Mouse (Mus musculus): ENCODE results near the gene Rbm20. TPM values are rescaled to one million over a fixed set of nuclear protein-coding genes. Genes with fewer than 3 reads are reported as not detected.
A peak's percentile ranks its signal among the peaks of the same experiment; 100 is the strongest.
"Not testable (repeated sequence)": the region's sequence is repeated elsewhere in the genome, so short reads cannot be mapped to it uniquely, and the experiment has no call there.

The Rbm20 gene
- total RNA-seq, 2 experiments from 2014 or later, result 0.22 to 0.38 TPM

DNA sequence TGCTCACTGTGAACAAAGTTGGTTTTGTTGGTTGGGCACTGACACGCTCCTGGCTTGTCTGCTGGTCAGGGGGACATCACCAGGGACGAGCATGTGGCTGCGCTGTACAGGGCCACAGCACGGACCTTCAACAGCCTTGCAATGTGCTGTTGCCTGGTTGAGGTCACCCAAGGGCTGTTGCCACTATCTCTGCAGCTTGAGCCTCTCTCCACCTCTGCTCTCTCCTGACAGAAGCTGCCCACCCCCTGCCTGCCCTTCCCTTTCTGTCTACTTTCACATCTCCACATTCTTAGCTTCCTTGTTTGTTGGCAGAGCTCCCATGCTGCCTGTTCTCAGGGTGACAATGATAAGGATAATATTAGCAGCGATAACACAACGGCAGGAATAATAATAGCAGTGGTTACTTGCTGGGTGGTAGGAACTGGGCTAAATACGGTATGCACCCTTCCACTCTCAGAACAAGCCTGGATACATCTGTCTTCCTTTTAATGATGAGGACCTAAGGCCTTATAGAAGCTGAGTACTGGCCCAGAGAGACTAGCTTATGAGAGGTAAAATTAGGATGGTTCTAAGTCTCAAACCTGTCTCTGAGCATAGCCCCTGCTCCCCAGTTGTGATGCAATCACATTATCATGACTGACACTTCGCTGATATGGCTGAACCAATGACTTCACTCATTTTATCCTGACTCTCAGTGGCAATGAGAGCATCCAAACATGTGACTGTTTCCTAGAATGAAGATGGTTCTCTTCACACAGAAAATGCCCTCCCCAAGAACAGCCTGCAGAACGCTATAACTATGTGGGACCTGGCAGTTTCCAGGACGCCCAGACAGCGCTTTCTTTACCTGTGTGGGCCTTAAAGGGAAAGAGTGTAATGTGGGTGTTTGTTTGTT lies 124.9 kb downstream of the Rbm20 start:
- ATAC-seq (replicated peaks; ENCODE audit: low FRiP score, low TSS enrichment, poor library complexity, severe bottlenecking), result peak; percentile 82

DNA sequence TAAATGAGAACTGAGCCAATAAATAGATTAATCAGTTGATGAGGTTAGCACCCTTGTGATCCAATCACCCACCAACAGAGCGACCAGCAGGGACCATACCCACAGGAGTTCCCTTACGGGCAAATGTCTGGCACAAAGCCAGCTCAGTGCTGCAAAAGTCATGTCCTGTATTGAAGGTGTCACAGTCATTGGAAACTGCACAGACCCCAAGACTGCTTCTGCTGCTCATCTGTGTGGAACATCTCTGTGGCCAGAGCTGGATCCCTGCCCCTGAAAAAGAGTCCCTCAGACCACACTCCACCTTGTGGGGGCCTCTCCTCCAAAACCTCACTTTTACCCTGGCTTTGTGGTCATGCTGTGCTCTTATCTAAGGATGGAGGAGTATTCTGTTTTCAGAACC lies 126.8 kb downstream of the Rbm20 start:
- ATAC-seq (replicated peaks; ENCODE audit: low FRiP score, low TSS enrichment, poor library complexity, severe bottlenecking), result no peak

DNA sequence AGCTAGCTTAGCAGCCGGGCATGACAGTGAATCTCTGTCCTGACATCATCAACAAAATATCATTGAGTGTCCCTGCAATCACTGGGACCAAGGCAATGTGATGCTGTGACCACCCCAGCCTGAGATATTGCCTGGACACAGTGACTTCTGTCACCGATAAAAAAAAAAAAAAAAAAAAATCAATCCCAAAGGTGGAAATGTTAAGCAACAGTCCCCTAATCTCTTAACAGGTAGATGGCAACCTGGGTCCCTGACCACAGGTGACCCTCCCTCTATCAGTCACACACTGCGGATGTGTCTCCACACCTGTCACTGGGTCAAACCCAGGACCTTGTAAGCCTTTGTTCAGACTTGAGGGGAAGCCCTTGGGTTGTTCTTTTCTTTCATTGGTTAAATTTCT lies 128.0 kb downstream of the Rbm20 start:
- no peak for ATAC-seq (replicated peaks; ENCODE audit: low FRiP score, low TSS enrichment, poor library complexity, severe bottlenecking)

DNA sequence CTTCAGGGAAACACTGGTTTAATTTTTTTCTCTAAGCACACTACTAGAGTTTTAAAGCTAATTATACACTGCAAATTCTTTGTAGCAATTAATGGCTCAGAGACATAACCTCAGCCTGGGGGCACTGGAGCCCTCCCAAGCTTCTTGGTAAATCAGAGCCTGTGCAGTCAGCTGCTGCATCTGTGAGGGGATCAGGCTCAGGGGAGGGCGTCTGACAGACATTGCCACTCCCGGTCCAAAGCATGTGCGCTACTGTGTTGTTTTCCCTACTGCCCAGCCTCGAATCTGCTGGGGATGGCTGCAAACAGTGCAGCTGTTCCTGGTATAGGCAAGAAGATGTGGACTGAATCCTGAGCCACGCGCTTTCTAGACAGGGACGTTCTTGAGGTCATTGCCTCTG lies 129.0 kb downstream of the Rbm20 start:
- ATAC-seq (replicated peaks; ENCODE audit: low FRiP score, low TSS enrichment, poor library complexity, severe bottlenecking), result no peak

DNA sequence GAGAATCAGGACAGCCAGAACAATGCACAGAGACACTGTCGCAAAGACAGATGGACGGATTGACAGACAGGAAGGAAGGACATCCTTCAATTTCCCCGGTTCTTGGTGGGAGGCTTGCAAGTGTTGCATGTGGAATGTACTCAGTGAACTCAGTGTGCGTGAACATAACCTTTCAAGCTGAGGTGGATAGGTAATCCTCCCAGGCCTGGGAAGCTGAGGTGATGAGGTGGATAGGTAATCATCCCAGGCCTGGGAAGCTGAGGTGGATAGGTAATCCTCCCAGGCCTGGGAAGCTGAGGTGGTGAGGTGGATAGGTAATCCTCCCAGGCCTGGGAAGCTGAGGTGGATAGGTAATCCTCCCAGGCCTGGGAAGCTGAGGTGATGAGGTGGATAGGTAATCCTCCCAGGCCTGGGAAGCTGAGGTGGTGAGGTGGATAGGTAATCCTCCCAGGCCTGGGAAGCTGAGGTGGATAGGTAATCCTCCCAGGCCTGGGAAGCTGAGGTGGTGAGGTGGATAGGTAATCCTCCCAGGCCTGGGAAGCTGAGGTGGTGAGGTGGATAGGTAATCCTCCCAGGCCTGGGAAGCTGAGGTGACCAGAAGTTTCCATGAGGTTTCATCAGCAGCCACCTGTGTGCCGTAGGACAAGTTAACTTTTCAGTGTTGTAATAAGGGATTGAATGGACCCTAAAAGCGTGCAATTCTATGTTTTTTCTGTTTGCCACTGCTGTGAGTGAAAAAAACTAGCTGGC lies 129.6 kb downstream of the Rbm20 start:
- ATAC-seq (replicated peaks; ENCODE audit: low FRiP score, low TSS enrichment, poor library complexity, severe bottlenecking), result not testable (repeated sequence)

DNA sequence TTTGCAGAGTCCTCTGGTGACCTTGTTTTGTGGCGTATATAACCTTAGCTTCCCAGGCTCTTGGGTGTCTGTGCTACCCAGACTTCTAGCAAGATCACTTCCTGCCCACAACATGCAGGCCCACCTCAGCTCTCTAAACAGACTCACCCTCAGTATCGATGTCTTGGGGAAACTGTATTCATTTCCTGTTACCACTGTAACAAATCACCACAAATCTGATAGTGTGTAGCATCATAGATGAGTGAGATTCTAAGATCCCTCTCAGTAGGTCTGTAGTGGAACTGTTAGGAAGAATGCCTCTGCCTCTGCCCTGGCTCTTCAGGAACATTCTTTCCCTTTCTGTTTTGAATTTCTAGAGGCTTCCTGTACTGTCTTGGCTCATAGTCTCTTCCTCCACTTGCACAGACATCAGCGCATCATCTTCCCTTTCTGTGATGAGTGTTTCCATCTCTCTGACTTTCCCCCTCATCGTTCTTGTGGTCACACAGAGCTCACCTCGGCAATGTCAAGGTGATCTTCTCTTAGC lies 130.2 kb downstream of the Rbm20 start:
- ATAC-seq (replicated peaks; ENCODE audit: low FRiP score, low TSS enrichment, poor library complexity, severe bottlenecking), result no peak

DNA sequence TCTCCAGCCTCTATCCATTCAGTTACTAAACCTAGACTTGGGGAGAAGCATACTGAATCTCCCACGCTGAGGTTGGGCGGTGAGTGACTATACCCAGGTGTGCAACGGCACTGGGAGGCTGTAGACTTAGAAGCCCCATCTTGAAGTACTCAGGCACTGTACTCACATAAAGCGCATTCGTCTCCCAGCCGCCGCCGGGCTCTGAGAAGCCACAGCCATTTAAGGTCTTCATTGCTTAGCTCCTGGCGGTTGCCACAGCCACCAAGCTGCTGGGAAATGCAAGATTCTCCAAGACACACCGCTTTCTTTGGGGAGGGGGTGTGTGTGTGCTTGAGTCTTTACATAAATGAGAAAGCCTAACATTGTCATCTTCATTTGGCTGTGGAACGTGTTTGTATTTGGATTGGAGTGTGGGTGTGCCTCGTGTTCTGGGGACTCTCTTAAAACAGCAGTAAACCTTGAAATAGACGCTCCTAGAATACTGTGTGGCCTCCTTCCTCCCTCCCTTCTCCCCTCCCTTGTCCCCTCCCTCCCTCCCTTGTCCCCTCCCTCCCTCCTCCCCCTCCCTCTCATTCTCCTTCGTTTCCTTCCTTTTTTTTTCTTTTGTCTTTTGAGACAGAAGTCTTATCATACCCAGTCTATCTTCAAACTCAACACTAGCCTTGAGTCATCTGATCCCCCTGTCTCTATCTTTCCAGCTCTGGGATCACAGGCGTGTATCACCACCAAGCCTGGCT lies 131.1 kb downstream of the Rbm20 start:
- ATAC-seq (replicated peaks; ENCODE audit: low FRiP score, low TSS enrichment, poor library complexity, severe bottlenecking), result peak; percentile 36; the same call in 1 of the 2 replicates

DNA sequence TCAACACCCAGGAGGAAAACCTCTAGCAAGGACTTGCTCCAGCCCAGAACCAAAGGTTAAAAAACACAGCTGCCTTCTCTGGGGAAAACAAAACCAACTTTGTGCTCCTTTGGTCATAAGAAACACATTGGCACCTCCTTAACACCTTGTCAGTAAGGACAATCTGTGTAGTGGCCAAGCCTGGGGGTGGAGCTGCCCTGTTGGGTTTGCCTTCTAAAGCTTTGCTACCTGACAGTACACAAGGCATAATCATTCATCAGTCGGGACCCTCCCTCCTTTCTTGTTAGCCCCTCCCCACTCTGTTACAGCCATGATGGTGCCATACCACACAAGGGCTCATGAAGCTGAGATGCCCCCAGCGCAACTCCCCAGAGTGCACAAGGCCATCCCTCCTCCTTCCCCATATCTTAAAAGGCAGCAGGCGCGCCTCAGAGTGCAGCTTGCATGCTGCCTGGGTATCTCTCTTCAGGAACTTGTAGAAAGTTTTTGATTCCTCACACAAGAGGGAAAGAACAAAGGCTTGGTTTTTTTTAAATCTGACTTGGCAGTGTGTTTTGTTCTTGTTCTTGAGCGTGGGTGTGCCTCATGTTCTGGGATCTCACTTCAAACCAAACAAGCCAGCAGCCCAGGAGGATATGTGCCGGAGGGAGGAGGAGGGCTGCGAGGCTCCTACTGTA lies 132.2 kb downstream of the Rbm20 start:
- peak; percentile 88 for ATAC-seq (replicated peaks; ENCODE audit: low FRiP score, low TSS enrichment, poor library complexity, severe bottlenecking)

DNA sequence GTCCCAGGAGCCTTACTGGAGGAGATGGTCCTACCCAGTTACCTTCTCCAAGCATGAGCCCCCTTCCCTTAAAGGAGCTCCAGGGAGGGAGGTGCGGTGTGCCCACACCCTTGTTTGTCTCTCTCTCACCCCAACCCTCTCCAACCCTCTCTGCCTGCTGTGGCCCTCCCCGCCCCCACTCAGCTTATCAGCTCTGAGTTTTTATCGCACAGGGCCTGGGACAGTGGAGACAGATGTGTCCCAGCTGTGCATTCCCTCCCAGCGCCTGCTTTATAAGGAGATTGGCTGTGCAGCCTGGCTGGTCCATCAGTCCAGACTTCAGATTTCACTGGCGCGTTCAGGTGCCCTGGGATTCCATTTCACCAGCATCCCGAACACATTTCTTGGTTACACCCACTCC lies 132.9 kb downstream of the Rbm20 start:
- peak; percentile 28 for ATAC-seq (replicated peaks; ENCODE audit: low FRiP score, low TSS enrichment, poor library complexity, severe bottlenecking)

DNA sequence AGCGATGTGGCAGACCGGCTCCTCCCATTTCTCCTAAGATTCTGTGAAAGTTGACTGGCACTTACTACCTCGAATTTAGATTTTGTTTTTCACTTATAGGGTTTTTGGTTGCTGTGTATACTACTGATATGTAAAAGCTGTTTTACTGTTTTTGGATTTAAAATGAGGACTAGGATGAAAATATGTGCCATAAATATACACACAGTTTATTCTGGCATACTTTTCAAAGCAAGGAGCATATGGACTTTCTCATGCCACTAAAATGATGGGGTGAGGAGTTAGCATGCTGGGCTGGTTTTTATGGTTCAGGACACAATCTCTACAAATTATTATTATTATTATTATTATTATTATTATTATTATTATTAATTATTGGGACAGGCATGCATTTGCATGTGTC lies 133.5 kb downstream of the Rbm20 start:
- no peak for ATAC-seq (replicated peaks; ENCODE audit: low FRiP score, low TSS enrichment, poor library complexity, severe bottlenecking)

DNA sequence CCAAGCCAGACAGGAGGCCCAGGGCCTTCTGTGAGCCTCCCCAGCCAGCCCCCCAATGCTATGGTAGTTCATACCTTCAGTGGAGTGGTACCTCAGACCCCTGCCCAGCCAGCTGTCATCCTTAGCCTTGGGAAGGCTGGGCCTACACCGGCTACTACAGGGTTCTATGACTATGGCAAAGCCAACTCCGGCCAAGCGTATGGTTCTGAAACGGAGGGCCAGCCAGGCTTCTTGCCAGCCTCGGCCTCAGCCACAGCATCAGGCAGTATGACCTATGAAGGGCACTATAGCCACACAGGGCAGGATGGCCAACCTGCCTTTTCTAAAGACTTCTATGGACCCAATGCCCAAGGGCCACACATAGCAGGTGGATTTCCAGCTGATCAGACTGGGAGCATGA lies 136.5 kb downstream of the Rbm20 start:
- no peak for ATAC-seq (replicated peaks; ENCODE audit: low FRiP score, low TSS enrichment, poor library complexity, severe bottlenecking)

DNA sequence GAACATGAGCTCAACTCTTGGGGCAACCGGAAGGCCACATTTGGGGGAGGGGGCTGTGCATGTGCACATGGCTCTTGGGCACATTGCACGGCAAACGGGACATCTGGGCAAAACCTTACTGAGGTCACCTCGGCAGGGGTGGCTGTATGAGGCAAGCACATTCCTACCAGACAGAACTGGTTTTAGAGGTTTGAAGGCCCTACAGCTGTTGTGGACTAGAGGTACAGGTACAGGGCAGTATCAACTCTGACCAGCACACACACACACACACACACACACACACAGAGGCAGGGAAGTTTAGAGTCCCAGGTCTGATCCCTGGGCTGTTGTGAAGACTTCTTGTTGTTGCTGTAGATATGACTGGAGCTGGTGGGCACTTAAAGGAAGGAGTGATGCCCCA lies 138.6 kb downstream of the Rbm20 start:
- no peak for ATAC-seq (replicated peaks; ENCODE audit: low FRiP score, low TSS enrichment, poor library complexity, severe bottlenecking)

DNA sequence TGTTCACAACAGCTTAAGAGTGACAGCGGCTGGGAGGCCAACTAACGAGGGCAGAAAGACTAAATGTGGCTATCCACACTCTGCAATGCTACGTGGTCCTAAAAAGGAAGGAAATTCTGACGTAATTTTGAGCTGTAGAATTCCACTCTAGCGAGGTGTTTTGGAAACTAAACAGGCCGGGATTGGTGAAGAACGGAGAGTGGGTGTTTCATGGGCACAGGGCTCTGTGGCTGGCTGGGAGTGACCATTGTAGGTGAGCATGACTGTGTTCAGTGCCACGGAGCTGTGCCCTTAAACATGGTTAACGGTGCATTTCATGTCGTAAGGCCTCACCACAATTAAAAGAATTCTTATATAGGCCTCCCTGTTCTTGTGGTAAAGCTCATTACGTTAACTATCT lies 139.1 kb downstream of the Rbm20 start:
- ATAC-seq (replicated peaks; ENCODE audit: low FRiP score, low TSS enrichment, poor library complexity, severe bottlenecking), result no peak

DNA sequence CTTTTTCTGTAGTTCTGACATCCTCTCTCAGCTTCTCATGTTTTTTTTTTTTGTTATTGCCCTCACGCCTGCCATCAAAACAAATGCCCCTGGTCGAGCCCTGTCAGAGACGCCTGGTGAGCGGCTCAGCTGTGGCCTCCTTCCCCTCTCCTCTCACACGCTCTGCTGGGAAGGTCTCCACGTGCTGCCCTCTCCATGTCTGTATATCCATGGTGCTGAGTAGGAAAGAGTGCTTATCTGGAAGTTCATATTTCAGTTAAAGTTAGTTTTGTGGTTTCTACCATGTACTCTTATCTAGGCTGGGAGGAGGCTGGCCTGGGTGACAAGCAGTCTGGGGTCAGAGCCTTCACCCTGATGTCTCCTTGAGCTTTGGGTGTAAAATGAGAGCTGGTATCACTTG lies 142.2 kb downstream of the Rbm20 start:
- peak; percentile 91 for ATAC-seq (replicated peaks; ENCODE audit: low FRiP score, low TSS enrichment, poor library complexity, severe bottlenecking)

DNA sequence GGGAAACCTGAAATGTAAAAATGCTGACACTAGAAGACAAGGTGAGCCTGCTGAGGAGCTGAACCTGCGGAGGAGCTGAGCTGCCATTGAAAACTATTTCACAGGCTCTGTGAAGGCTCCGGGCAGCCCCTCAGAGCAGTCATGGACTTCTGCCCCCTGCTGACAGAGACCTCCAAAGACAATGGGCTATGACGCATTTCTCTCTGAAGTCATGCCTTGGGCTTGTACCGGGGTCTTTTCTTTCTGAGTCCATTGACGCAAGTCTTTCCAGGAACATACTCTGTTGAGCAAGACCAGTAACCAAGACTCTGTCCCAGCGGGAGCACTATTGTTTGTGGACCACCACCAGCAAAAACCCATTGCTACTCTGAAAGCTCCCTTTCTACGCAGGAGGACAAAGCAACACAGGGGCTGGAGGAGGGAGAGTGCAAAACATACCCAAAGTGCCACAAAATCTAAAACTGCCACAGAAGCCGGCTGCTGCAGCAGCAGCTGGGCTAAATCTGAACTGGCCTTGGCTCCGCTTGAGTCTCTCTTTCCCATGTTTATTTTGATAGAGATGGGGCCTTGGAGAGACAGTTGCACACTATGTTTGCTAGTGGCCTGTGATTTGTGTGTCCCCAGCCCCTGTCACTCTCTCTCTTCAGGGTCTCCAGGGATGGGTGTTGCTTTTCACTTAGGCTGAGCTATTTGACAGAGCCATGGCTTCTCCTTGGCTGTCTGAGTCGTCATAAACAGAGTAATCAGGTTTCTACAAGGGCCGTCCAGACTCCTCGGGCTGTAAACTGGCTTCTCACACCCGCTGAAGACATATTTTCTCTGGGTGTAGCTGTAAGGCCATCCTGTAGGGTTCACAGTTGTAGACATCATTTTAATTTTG lies 144.4 kb downstream of the Rbm20 start:
- no peak for ATAC-seq (replicated peaks; ENCODE audit: low FRiP score, low TSS enrichment, poor library complexity, severe bottlenecking)

DNA sequence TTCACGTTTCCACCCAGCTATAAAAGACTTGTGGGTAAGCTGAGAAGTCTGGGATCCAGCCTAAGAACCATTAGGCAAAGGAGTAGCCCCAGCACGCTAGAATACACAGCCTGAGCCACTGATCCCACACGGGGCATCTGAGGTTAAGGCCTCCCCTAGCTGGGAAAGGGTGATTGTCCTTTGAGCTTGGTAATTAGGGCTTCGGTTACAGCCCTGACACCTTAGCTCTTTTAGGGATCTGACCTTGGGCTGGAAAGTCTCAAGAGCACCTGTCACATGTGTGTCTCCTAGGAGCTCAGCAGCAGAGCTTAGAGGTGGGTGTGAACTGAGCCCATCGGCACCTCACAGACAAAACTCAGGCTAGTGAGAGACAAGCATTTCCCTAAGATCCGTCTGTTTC lies 146.7 kb downstream of the Rbm20 start:
- no peak for ATAC-seq (replicated peaks; ENCODE audit: low FRiP score, low TSS enrichment, poor library complexity, severe bottlenecking)

DNA sequence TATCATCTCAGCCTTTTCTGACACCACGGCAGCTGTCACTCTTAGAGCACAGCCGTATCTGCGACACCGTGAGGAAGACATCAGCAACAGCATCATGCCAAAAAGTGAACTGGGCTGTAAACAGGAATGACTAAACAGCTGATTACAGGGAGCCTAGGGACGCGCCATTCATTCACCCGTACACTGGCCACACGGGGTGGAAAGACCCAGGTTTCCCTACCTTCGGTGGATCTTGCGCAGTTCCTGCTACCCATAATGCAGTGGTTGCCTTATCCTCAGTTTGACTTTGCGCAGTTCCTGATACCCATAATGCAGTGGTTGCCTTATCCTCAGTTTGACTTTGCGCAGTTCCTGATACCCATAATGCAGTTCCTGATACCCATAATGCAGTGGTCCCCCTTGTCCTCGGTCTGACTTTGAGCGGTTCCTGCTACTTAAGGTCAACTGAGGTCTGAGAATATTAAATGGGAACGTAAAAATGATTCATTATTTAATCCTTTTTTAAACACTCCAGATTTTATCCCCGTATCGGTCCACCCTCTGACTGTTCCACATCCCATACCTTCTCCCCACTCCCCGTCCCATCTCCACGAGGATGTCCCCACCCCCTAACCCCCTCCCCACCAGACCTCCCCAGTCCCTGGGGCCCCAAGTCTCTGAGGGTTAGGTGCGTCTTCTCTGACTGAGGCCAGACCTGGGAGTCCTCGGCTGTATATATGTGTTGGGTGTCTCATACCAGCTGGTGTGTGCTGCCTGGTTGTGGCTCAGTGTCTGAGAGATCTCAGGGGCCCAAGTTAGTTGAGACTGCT lies 148.0 kb downstream of the Rbm20 start:
- ATAC-seq (replicated peaks; ENCODE audit: low FRiP score, low TSS enrichment, poor library complexity, severe bottlenecking), result peak; percentile 47

DNA sequence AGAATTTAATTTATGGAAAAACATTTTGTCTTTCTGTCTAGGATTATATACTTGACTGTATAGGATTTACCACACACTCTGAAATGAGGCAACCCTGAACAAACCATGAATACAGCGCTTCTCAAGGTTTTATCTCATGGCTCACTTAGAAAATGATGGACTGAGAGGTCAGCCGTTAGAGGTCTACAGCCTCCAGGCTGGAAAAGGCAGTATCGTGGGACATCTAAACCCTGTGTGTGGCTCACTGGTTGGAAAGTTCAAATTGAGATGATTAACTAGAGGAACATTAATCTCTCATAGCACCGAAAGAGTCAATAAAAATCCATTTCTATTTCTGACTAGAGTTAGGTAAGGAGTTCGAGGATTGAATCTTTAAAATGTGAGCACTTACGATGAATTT lies 152.9 kb downstream of the Rbm20 start:
- no peak for ATAC-seq (replicated peaks; ENCODE audit: low FRiP score, low TSS enrichment, poor library complexity, severe bottlenecking)

All from megakaryocyte-erythroid progenitor cell, adult 5-6 weeks (primary cell).